Mouse (Mus musculus) CH12.LX (cell line): ENCODE measurements around the gene Agl.

Experiments used
- BHLHE40 ChIP-seq: IDR thresholded peaks from 2 replicates; pipeline ENCODE4 v1.6.1; 2011; ENCODE audit warnings: mild to moderate bottlenecking, low read depth, low read length, improper control_type of control experiment
- CTCF ChIP-seq, 2 experiments: IDR thresholded peaks in 1 of 2; conservative IDR thresholded peaks in 1 of 2; 2 replicates each; pipeline ENCODE4 v1.5.1; 2011 to 2012; ENCODE audit warnings: low read depth in 2 of 2, low read length in 2 of 2, improper control_type of control experiment in 1 of 2, inconsistent platforms in 1 of 2, mild to moderate bottlenecking in 1 of 2, moderate library complexity in 1 of 2
- E2F4 ChIP-seq: IDR thresholded peaks from 2 replicates; pipeline ENCODE4 v1.6.1; 2011; ENCODE audit warnings: low read depth, low read length, improper control_type of control experiment; ENCODE audit not compliant: insufficient replicate concordance
- EP300 ChIP-seq: IDR thresholded peaks from 2 replicates; pipeline ENCODE4 v1.6.1; 2011; ENCODE audit warnings: low read length, improper control_type of control experiment
- HCFC1 ChIP-seq: IDR thresholded peaks from 2 replicates; pipeline ENCODE4 v1.6.1; 2012; ENCODE audit warnings: low read depth, mild to moderate bottlenecking, inconsistent platforms, low read length, improper control_type of control experiment
- JUN ChIP-seq: IDR thresholded peaks from 2 replicates; pipeline ENCODE4 v1.6.1; 2011; ENCODE audit warnings: low read depth, mild to moderate bottlenecking, low read length, improper control_type of control experiment, moderate library complexity; ENCODE audit not compliant: insufficient read depth
- MEF2A ChIP-seq: IDR thresholded peaks from 2 replicates; pipeline ENCODE4 v1.6.1; 2014; ENCODE audit warnings: low read depth, mild to moderate bottlenecking, inconsistent platforms, low read length, improper control_type of control experiment, borderline replicate concordance
- NELFE ChIP-seq: IDR thresholded peaks from 2 replicates; pipeline ENCODE4 v1.6.1; 2011; ENCODE audit warnings: low read depth, low read length, improper control_type of control experiment
- POLR2A ChIP-seq: IDR thresholded peaks from 2 replicates; pipeline ENCODE4 v1.6.1; 2011; ENCODE audit warnings: low read depth, mild to moderate bottlenecking, improper control_type of control experiment, low read length
- POLR2AphosphoS2 ChIP-seq: IDR thresholded peaks from 2 replicates; pipeline ENCODE4 v1.6.1; 2011; ENCODE audit warnings: low read depth, low read length, improper control_type of control experiment
- SMC3 ChIP-seq: IDR thresholded peaks from 2 replicates; pipeline ENCODE4 v1.6.1; 2011; ENCODE audit warnings: low read depth, low read length, improper control_type of control experiment
- TBP ChIP-seq: conservative IDR thresholded peaks from 2 replicates; pipeline ENCODE4 v1.6.1; 2011; ENCODE audit warnings: low read depth, low read length, improper control_type of control experiment
- TCF12 ChIP-seq: IDR thresholded peaks from 2 replicates; pipeline ENCODE4 v1.6.1; 2014; ENCODE audit warnings: low read depth, mild to moderate bottlenecking, inconsistent platforms, low read length, improper control_type of control experiment
- UBTF ChIP-seq: IDR thresholded peaks from 2 replicates; pipeline ENCODE4 v1.6.1; 2012; ENCODE audit warnings: low read depth, mild to moderate bottlenecking, inconsistent platforms, low read length, improper control_type of control experiment, moderate library complexity

GRCm38 (mm10) chr3:116723496-116724481 lies 84.2 kb downstream of the Agl start:
- TF ChIP-seq POLR2A (no peak), JUN (no peak), SMC3 (no peak), TBP (no peak), CTCF (conservative IDR thresholded peaks at IDR 0.05 in 1 of 2, IDR thresholded peaks at IDR 0.05 in 1 of 2; ENCODE audit: low read depth in 2 of 2, low read length in 2 of 2) (no peak), EP300 (no peak), TCF12 (no peak), E2F4 (no peak), UBTF (no peak), HCFC1 (no peak), POLR2AphosphoS2 (no peak), MEF2A (no peak), NELFE (no peak), BHLHE40 (no peak)
